Mouse (Mus musculus) ES-Bruce4 (cell line): ENCODE results near the gene Susd2. TPM values are rescaled to one million over a fixed set of nuclear protein-coding genes. Genes with fewer than 3 reads are reported as not detected.
A peak's percentile ranks its signal among the peaks of the same experiment; 100 is the strongest.

Source experiments
- H3K27ac ChIP-seq: 2 replicates; pipeline ENCODE4 v1.5.1; 2012; ENCODE audit warnings: low read length, inconsistent platforms; ENCODE audit not compliant: insufficient read depth
- H3K27me3 ChIP-seq: 2 replicates; pipeline ENCODE4 v1.6.1; 2012; ENCODE audit warnings: mild to moderate bottlenecking, low read length, inconsistent platforms; ENCODE audit not compliant: control insufficient read depth, poor library complexity, insufficient read depth, severe bottlenecking
- H3K36me3 ChIP-seq: 2 replicates; pipeline ENCODE4 v1.6.1; 2012; ENCODE audit warnings: inconsistent platforms, mild to moderate bottlenecking, low read length, moderate library complexity; ENCODE audit not compliant: control insufficient read depth, poor library complexity, insufficient read depth, severe bottlenecking
- H3K4me1 ChIP-seq: one replicate; pipeline ENCODE4 v1.8.1; 2011; ENCODE audit warnings: low read length; ENCODE audit not compliant: control insufficient read depth, insufficient read depth
- H3K4me3 ChIP-seq: 2 replicates; pipeline ENCODE4 v1.5.1; 2011; ENCODE audit warnings: low read depth, mild to moderate bottlenecking, low read length
- H3K9ac ChIP-seq: 2 replicates; pipeline ENCODE4 v1.6.1; 2012; ENCODE audit warnings: low read depth, mild to moderate bottlenecking, inconsistent platforms; ENCODE audit not compliant: poor library complexity, severe bottlenecking
- H3K9me3 ChIP-seq: replicated peaks from 2 replicates; pipeline ENCODE4 v1.6.1; 2012; ENCODE audit warnings: mild to moderate bottlenecking, low read length, inconsistent platforms; ENCODE audit not compliant: control insufficient read depth, poor library complexity, insufficient read depth, severe bottlenecking
- CTCF ChIP-seq: IDR thresholded peaks from one replicate; pipeline ENCODE4 v1.8.1; 2011; ENCODE audit warnings: low read depth, low read length
- EP300 ChIP-seq: IDR thresholded peaks from 2 replicates; pipeline ENCODE4 v1.6.1; 2011; ENCODE audit warnings: low read depth, low read length; ENCODE audit not compliant: insufficient read depth
- POLR2A ChIP-seq: IDR thresholded peaks from one replicate; pipeline ENCODE4 v1.8.1; 2011; ENCODE audit warnings: low read length; ENCODE audit not compliant: insufficient read depth
- polyA plus RNA-seq: library from polyadenylated mRNA; stranded (reverse); fragments of >200 nt; gene quantifications from 2 replicates; pipeline ENCODE4 v1.2.4, GENCODE M21; 2011; ENCODE audit warnings: low read depth; ENCODE audit not compliant: missing spikeins, insufficient read depth, insufficient read length

Gene Susd2
- polyA plus RNA-seq, 1 experiment, result 11.1 TPM

DNA sequence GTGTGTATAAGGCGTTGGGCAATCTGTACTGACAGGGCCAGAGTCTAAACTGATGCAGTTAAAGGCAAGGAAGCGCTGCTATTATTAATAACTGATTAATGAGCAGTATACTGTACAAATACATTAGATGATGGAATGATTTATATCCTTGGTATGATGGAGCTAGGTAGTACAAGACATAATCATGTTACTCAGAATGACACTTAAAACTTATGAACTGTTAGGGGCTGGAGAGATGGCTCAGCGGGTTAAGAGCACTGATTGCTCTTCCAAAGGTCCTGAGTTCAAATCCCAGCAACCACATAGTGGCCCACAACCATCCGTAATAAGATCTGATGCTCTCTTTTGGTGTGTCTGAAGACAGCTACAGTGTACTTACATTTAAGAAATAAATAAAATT, 36.6 kb downstream of the Susd2 start:
- H3K9me3 ChIP-seq, result no peaks in the 10 kb centered on the region
- TF ChIP-seq POLR2A (no peak), CTCF (no peak), EP300 (no peak)
- no peaks in the 10 kb centered on the region for H3K36me3 ChIP-seq
- no peak overlapping the region for H3K9ac ChIP-seq
- H3K4me1 ChIP-seq, result no peaks in the 10 kb centered on the region
- H3K4me3 ChIP-seq, result no peak overlapping the region
- no peak overlapping the region for H3K27ac ChIP-seq
- no peaks in the 10 kb centered on the region for H3K27me3 ChIP-seq

DNA sequence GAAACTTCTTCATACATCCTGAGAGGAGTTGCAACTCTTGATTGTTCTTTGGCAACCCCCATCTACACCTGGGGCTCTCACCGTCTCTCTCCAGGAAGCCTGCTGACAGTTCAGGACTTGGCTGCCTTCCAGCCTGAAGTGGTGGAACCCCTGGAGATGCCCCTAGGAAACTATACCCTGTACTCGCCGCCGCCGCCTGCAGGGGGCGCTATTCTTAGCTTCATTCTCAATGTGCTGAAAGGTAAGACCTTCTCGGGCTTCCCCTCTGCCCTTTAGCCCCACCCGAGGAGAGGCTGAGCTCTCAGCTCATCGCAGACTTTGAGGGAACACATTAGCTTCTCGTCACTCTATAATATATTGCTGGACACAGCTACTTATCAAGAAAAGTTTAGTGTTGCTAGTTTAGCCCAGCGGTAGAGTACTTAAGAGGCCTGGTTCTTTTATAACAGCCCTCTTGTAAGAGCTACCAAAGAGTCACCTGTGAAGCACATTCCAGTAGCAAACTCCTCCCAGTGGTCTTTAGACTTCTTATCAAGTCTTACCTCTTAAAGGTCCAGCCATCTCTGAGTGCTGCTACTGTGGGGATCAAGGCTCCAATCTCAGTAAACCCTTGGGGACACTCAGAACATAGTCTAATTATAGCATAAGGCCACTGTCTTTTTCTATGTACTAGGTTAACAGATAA, 38.5 kb downstream of the Susd2 start:
- H3K36me3 ChIP-seq, result no peaks in the 10 kb centered on the region
- TF ChIP-seq POLR2A (no peak), CTCF (peak; percentile 59)
- H3K4me1 ChIP-seq, result no peaks in the 10 kb centered on the region
- no peaks in the 10 kb centered on the region for H3K27me3 ChIP-seq
- no peak overlapping the region for H3K9ac ChIP-seq
- no peaks in the 10 kb centered on the region for H3K9me3 ChIP-seq
- no peak overlapping the region for H3K27ac ChIP-seq
- H3K4me3 ChIP-seq, result no peak overlapping the region

DNA sequence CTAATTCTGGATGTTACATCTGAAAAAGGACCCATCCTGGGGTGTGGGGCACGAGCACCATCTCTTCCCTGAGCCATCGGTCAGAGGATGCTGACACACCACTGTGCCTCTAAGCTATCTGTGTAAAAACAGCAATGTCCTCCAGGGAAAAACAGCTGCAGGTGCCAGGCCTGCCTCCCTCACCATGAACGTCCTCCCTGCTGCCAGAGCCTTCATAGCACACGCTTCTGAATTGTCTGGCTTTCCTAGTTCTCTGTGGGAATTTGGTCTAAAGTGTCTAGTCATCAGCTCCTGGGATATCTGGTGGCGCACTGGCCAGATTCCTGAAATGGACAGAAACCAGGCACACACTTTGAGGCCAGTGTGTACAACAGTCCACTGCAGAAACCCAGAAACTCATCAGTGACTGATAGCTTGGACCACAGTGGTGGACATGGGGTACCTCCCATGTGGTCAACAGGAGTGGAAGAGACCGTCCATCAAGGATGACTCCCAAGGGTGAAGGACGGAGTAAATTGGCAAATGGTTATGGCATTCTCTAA, 43.5 kb downstream of the Susd2 start:
- Histone ChIP-seq H3K27ac (no peak overlapping the region), H3K27me3 (no peaks in the 10 kb centered on the region), H3K9me3 (no peaks in the 10 kb centered on the region), H3K4me1 (no peaks in the 10 kb centered on the region), H3K9ac (no peak overlapping the region), H3K36me3 (no peaks in the 10 kb centered on the region), H3K4me3 (no peak overlapping the region)
- TF ChIP-seq POLR2A (no peak), EP300 (no peak), CTCF (no peak)

DNA sequence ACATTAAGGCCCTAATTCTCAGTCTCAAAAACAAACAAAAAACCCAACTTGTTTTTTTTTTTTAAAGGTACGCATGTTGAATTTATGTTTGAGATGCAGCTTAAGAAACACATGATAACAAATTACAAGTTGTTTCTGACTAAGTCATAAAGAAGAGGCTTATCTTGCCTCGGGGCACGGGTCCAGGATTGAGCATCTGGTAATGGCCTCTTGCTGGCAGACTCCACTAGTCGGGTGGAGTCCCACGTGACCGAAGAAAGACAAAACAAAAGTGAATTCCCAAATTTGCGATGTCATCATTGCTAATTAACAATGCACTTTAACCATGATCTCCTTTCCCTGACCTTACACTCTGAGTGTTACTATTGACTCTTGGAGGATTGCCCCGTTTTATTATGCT, 47.8 kb downstream of the Susd2 start:
- no peak for TF ChIP-seq CTCF
- TF ChIP-seq EP300, result no peak
- no peak for TF ChIP-seq POLR2A
- Histone ChIP-seq H3K4me3 (no peak overlapping the region), H3K9ac (no peak overlapping the region), H3K9me3 (no peaks in the 10 kb centered on the region), H3K4me1 (no peaks in the 10 kb centered on the region), H3K27me3 (no peaks in the 10 kb centered on the region), H3K36me3 (no peaks in the 10 kb centered on the region), H3K27ac (no peak overlapping the region)

DNA sequence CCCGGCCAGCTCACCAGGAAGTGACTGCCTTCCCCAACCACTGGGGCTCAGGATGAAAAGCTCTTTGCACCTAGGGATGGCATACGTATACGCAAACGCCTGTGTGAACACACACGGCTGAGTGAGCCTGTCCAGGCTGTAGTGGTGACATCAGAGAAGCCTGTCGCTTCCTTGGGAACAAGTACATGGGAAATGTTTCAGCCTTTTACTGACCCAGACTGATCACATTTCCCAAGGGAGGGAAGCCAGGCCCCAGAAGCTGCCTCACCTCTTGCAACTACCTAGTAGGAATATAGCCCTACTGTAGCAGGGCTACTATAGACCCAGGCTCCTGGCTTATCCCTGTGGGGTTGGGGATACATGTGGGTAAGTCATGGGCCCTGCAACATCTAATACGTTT, 51.2 kb downstream of the Susd2 start:
- no peaks in the 10 kb centered on the region for H3K27me3 ChIP-seq
- H3K4me3 ChIP-seq, result no peak overlapping the region
- H3K9ac ChIP-seq, result no peak overlapping the region
- no peaks in the 10 kb centered on the region for H3K9me3 ChIP-seq
- H3K27ac ChIP-seq, result no peak overlapping the region
- no peak for TF ChIP-seq CTCF
- no peak for TF ChIP-seq POLR2A
- no peak for TF ChIP-seq EP300
- H3K4me1 ChIP-seq, result no peaks in the 10 kb centered on the region
- H3K36me3 ChIP-seq, result no peaks in the 10 kb centered on the region

DNA sequence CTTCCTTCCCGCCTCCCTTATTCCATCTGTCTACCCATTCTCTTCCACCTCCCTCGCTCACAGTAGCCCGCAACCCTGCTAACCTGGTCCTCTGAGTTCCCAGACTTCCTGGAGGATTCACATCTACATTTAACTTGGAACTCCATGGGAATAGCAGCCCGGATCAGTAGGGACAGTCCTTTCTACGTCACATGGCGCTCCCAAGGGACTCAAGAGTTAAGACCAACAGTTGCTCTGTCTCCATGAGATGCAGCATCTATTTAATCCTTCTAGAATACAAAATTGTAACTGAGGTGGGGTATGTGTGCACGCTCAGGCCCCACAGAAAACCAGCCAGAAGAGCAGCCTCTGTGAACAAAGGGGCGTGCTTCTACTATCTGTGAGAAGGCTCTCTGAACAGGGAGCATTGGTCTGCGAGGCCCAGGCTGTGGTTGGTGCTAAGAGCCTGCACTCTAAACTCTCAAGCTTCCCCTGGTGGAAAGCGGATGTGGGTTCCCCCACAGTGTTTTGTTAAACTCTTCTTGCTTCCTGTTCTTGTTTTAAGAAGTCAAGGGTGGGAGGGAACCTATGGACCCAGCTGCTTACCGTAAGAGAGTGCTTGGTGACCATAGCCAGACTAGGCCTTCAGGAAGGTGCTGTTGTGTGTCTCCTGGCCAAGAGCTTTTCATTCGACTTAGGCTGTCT, 52.5 kb downstream of the Susd2 start:
- Histone ChIP-seq H3K4me3 (no peak overlapping the region), H3K36me3 (no peaks in the 10 kb centered on the region), H3K9me3 (no peaks in the 10 kb centered on the region), H3K27ac (no peak overlapping the region), H3K9ac (no peak overlapping the region), H3K27me3 (no peaks in the 10 kb centered on the region), H3K4me1 (no peaks in the 10 kb centered on the region)
- TF ChIP-seq CTCF (no peak), POLR2A (no peak), EP300 (no peak)
